Mouse (Mus musculus) urinary bladder, adult 18-20 months (tissue): ENCODE measurements around the gene Coa5.

Source experiments
- DNase-seq, 2 experiments: peaks; one replicate each; pipeline ENCODE4 v3.0.0; 2022; ENCODE audit warnings: low spot score in 2 of 2, mixed read lengths in 2 of 2

The Coa5 gene

GRCm38 (mm10) chr1:37368125-37368524 lies 61.8 kb downstream of the Coa5 start:
- DNase-seq, result no peak
